Mouse (Mus musculus) splenic B cell, adult 2 months (primary cell): ENCODE data around the gene Ash1l.

Experiments
- DNase-seq: peaks from one replicate; pipeline ENCODE4 v3.0.0-alpha.2; 2011; ENCODE audit warnings: low read depth, low spot score
- H3K27me3 ChIP-seq: 2 replicates; pipeline ENCODE4 v1.6.1; 2012; ENCODE audit warnings: mild to moderate bottlenecking, low read length, moderate library complexity, mixed read lengths; ENCODE audit not compliant: control insufficient read depth, poor library complexity, insufficient read depth, severe bottlenecking
- H3K36me3 ChIP-seq: 2 replicates; pipeline ENCODE4 v1.6.1; 2012; ENCODE audit warnings: mild to moderate bottlenecking, low read length, moderate library complexity, mixed read lengths; ENCODE audit not compliant: control insufficient read depth, poor library complexity, insufficient read depth, severe bottlenecking

The Ash1l gene

DNA sequence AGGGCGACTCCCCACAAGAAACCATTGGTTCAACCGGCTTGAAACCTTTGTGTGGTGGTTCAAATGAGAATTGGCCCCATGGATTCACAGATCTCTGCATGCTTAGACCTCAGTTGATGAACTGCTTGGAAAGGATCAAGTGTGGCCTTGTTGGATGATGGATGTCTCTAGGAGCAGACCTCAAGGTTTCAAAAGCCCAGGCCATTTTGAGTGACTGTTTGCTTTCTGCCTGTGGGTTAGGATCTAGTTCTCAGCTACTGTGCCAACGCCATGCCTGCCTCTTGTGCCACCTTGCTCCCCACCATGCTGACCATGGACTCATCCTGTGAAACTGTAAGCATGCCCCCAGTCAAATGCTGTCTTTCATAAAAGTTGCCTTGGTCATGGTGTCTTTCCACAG lies 175.6 kb downstream of the Ash1l start:
- no peaks in the 10 kb centered on the region for H3K36me3 ChIP-seq
- H3K27me3 ChIP-seq, result no peaks in the 10 kb centered on the region
- DNase-seq, result no peak
